Mouse (Mus musculus): ENCODE data around the gene Tesk2.

DNA sequence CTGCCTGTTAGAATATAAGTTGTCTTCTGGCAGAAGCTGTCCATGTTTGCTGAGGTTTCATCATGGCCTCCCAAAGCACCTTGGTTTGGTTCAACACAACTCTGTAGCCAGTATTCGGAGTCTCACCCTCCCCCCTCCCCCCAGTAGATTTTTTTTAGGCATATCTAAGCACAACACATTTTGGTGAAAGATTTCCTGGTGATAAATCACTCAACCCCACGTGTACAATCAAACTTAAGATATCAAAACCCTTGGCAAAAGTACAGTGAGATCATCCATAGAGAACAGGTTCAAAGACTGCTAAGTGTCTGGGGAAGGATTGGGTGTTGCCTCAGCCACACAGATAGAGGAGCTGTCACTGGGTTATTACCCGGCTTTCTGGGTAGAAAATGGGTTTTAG is 90.3 kb downstream of the Tesk2 start:
- TF ChIP-seq CHD2 (IDR thresholded peaks at IDR 0.05; ENCODE audit: low read depth, low read length) (no peak), MAFK (IDR thresholded peaks at IDR 0.05; ENCODE audit: insufficient read depth, low read depth, low read length) (no peak)
